Mouse (Mus musculus) adrenal gland, adult 8-10 months (tissue): Measurements from ENCODE around the gene Tmem167. TPM values are rescaled to one million over a fixed set of nuclear protein-coding genes. Genes with fewer than 3 reads are reported as not detected.
A peak's percentile ranks its signal among the peaks of the same experiment; 100 is the strongest.
"Not testable (repeated sequence)": the region's sequence is repeated elsewhere in the genome, so short reads cannot be mapped to it uniquely, and the experiment has no call there.

Source experiments
- DNase-seq: peaks from one replicate; pipeline ENCODE4 v3.0.0; 2022
- total RNA-seq, 4 experiments: library from RNA; stranded (reverse); gene quantifications; 2 replicates each; pipeline ENCODE4 v1.2.4; 2022

Tmem167 gene
- total RNA-seq = 10 to 100 TPM; 18.1 to 20.3 (median 19.5) TPM

DNA sequence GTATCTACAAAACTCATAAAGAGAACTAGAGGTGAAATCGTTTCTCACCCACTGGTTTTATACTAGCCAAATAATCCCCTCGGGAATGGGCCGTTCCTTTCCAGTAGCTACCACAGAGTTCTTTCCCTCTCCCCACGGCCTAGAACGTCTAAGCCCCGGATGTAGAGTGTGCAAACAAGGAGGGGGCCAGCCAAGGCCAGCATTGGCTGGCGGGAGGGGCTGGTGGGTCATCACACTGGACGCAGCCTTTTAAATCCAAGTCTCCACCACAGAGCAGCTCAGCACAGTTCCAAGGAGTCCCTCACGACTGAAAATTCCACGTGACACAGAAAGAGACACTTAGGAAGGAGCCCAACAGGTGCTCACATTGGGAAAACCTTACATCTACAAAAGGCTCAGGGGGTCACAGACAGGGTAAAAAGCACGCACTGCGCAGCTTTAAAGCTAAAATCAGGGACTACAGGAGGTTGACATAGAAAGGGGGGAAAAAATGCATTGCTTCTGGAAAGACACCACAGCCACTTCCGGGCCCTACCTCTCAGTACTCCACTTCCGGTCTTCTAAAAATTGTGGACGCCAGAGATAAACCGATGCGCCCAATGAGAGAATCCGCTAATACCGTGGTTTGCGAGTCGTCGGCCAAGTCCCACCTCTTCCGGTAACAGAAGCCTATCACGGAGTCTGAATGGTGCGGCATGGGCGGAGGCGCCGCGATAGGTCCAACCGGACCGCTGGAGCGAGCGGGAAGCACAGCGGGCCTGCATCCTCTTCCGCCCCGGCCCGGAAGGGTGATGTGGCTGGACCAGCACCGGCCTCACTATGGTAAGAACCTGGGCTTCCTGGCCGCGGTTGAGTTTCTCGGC is at the start of gene Tmem167, which contains the start of gene Xrcc4:
Gene Tmem167 (plus strand): TSS at position 162 of the 863 bp plus-strand sequence.
Gene Xrcc4 (minus strand): TSS at position 647 of the 863 bp plus-strand sequence.
- DNase-seq = peak; percentile 98

GRCm38 (mm10) chr13:90039613-90040012 is 49.3 kb upstream of the Tmem167 start:
- DNase-seq = no peak

GRCm38 (mm10) chr13:90051735-90052134 is 37.2 kb upstream of the Tmem167 start:
- DNase-seq = no peak

DNA sequence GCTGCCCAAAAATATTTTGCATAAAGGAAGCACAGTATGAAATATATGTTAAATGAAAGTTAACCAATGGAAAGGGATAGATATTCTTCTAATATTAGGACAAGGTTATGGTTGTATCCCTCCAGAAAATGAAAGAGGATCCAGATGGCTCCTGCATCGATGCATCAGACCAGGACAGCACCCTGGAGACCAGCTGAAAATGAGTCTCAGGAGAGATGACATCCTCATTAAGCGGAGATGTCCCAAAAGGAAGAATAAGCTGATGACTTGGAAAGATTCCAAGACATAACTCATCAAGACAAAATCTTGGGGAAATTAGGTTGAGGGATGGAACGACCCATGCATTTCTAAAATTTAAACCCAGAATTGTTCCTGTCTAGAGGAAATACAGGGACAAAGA is 36.5 kb upstream of the Tmem167 start:
- no peak for DNase-seq

DNA sequence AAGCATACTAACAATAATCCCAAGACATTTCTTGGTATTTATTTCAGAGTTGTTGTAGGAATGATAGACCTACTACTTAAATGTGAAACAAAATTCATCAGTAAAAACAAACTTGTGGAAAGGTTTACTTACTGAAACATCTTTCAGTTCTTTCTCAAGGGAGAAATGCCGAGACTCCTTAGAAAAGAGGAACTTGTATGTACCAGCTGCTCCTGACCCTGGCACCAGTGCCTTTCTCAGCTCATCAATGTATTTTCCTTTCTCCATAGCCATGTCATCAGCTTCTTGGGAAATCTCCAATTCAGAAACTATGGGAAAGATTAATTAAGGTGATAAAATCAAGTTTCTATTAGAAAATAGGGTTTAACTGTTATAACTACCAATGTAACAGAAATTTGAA is 27.0 kb upstream of the Tmem167 start:
- no peak for DNase-seq

GRCm38 (mm10) chr13:90089825-90090183 is 881 bp downstream of the Tmem167 start:
- no peak for DNase-seq

DNA sequence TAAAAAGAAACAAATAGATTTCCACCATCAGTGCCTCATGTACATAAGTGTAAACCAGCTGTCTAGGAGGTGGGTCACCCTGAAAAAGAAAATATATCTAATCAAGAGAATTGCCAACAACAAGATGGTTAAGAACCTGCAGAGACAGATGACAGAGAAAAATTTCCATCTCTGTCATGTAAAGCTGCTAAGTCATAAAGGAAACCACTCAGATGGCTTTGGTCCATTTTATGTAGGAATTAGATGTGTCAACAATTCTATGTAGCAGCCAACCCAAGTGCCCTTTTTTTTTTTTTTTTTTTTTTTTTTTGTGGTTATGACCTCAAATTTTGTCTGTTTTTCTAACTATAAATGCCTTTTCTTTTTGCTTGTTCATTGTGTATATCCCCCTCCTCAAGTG is 12.6 kb downstream of the Tmem167 start:
- no peak for DNase-seq

- no peak for DNase-seq
Measured at GRCm38 (mm10) chr13:90106139-90106538, 17.2 kb downstream of the Tmem167 start.

- not testable (repeated sequence) for DNase-seq
Measured at GRCm38 (mm10) chr13:90108746-90109145, 19.8 kb downstream of the Tmem167 start.

DNA sequence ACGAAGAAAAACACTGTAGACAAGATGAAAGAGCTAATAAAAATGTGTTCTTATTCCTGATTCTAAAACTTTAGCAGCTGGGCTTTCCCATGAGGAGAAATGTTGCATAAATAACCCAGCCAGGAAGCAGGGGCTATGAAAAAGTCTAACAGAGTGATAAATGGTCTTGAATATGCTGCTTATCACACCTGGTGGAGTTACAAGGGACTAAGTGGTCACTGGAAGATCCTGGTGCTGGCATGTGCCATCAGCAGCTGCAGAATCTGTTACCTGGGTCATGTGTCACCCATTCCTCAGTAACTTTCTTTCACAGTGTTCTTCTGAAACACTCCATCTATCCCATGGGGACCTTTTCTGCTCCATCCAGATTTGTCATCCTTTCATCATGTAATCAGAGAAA is 22.8 kb downstream of the Tmem167 start:
- no peak for DNase-seq

GRCm38 (mm10) chr13:90136156-90136910 is 47.4 kb downstream of the Tmem167 start:
- DNase-seq = no peak

DNA sequence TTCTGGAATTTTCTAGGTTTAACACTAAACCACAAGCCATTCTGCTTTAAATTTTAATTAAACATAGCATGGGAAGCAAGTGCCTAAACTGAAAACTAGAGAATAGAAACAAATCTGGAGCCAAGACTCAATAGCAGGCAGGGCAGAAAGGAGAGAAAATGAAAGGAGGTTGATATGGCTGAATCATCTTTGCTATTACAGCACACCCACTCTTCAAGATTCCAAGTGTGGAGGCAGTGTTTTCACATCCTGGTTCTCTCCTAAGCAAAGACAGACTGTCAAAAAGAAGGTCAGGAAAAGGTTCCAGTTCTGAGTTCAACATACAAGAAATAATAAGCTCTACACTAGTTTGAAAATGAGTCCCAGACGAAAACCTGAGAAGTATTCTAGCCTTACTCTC is 52.8 kb downstream of the Tmem167 start:
- no peak for DNase-seq

DNA sequence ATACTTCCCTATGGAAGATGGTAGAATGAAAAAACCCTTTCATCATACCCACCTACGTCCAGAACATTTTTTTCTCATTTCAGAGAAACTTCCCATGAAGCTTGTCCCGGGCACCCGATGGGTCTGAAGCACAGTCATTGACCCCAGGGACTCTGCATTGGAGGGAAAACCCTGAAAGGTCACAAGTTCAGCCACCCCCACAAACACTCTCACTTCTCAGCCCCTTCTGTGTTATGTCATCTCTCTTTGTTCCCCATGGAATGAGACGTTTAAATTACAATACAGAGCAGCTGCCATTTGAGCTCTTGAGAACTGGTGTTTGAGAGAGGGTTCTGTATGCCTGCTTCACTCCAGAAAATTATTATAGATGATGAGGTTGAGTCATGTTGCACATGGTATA is 54.3 kb downstream of the Tmem167 start:
- DNase-seq = no peak

- DNase-seq = no peak
Measured at GRCm38 (mm10) chr13:90151881-90152280, 63.0 kb downstream of the Tmem167 start.

- DNase-seq = no peak
Measured at GRCm38 (mm10) chr13:90152536-90153273, 63.8 kb downstream of the Tmem167 start.

GRCm38 (mm10) chr13:90164147-90164546 is 75.2 kb downstream of the Tmem167 start:
- no peak for DNase-seq

GRCm38 (mm10) chr13:90167044-90167443 is 78.1 kb downstream of the Tmem167 start:
- DNase-seq = no peak

- no peak for DNase-seq
Measured at GRCm38 (mm10) chr13:90170100-90170781, 81.3 kb downstream of the Tmem167 start.

GRCm38 (mm10) chr13:90170782-90171179 is 81.9 kb downstream of the Tmem167 start:
- no peak for DNase-seq

DNA sequence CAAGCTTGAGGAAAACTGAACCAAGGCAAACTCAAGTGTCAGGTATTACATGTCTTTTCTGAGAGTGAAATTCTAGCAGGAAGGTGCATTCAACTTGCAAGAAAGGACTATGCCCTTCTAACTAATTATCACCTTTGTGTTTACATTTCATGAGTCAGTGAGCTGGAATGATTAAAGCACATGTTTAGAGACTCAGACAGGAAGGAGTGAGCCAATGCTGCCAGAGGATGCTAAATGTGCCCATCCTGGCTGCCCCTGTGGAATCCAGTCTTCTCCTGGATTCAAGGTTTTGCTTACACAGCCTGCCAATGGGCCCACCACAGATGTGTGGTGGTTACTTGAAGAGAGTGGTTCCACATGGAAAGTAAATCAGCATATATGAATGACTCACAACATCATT is 82.5 kb downstream of the Tmem167 start:
- no peak for DNase-seq

- no peak for DNase-seq
Measured at GRCm38 (mm10) chr13:90175662-90176061, 86.7 kb downstream of the Tmem167 start.

GRCm38 (mm10) chr13:90182262-90182661 is 93.3 kb downstream of the Tmem167 start:
- DNase-seq = no peak
